Mouse (Mus musculus) brain, embryonic 18.5 days (tissue): ENCODE measurements at regions not wholly inside any gene's neighbourhood (a gene's known extent, or its start where the extent isn't known, plus 50 kb on each side); places are given as distances from the start of the nearest gene placed in this dataset.
"Not testable (repeated sequence)": the region's sequence is repeated elsewhere in the genome, so short reads cannot be mapped to it uniquely, and the experiment has no call there.

Source experiments
- DNase-seq: peaks from one replicate; pipeline ENCODE4 v3.0.0-alpha.2; 2012; ENCODE audit warnings: low read depth, low spot score

DNA sequence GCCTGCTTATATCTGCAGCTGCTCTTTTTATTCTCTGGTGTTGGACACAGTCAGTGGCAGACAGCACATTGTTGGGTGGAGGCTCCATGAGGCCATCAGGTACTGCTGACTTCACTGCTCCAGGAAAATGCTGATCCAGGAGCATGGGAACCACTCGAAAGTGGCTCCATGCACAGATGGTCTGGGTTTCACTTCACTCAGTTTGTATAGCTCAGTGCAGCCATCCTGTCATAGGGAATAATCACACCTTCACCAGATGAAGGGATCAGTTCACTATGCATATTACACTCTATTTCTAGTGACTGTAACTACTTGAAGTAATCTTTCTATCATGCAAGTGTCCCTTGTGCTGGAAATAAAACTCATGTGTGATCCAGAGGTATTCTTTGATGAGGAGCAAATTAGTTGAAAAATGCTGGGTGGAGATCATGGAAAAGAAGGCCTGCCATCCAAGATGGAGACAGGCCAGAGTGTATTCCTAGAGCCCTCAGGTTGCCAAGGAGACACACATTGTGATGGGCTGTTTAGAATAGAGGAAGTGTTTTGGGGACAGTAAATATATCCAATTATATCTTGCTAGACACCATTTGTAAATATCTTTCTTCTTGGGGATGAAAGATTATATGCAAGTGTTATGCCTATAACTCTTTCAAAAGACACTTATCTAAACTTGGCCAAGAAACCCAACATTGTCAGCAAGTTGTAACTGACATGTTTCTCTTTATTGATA lies 103.7 kb upstream of the Arhgap42 start:
- DNase-seq, result no peak

- DNase-seq, result no peak
Measured at GRCm38 (mm10) chr9:9318624-9319023, 79.7 kb upstream of the Arhgap42 start.

- DNase-seq, result no peak
Measured at GRCm38 (mm10) chr9:9316021-9316420, 77.1 kb upstream of the Arhgap42 start.

DNA sequence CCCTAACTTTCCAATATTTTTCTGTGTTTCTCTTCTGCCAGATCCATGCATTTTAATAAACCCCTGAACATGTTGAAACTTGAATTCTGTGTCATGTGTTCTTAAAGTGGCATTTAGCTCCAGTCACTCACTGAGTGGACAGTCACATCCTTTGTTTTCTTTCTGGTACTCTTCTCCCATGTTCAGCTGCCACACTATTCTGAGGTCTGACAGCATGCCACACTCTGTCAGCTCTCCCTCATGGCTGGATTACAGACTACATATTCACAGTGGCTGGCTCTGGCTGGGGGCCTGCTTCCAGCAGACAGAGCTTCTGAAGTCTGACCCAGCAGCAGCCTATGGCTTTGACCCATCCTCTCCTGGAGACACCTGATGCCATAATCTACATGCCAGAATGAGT lies 73.4 kb upstream of the Arhgap42 start:
- no peak for DNase-seq

- no peak for DNase-seq
Measured at GRCm38 (mm10) chr9:9311627-9312265, 72.8 kb upstream of the Arhgap42 start.

DNA sequence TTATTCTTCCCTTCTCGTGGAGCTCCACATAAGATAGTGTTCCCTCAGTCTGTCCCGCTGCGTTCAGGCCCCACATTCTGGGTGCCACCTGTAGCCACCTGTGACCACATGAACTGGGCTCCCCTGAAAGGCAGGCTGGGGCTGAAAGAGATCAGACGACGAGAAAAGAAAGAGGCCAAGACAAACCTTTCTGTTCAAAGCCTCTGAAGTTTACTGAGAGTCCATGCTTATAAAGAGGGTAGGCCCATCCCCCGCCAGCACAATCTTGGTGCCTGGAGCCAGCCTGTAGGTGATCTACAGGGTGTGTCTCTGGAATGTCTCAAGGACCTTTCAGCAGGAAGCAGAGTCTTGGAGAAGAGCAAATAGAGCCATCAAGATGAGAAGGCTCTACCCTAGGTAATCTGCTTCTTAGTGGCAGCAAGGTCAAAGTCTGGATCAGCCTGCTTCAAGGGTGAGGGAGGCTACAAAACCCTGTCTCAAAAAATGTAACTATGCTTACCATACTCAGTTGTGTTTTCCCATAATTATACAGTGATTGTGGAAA lies 72.2 kb upstream of the Arhgap42 start:
- DNase-seq, result not testable (repeated sequence)

- DNase-seq, result no peak
Measured at GRCm38 (mm10) chr9:9290767-9291166, 51.9 kb upstream of the Arhgap42 start.

DNA sequence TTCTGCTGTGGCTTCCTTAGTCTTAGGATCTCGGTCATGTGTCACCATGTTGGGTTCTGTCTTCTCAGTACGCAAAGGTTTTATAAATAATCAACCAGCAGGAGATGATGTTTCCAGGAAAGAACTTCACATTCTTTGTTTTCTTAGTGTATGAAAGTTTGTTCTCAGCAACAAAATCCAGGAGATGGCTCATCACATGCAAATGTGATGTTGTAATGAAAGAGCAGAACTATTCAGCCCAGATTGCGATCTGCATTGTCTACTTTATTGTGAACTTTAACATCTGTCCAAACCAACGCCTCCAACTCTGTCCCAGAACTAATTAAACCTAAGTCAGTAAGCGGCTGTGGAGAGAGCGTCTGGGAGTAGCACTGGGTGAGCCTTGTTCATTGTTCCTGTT lies 50.7 kb upstream of the Arhgap42 start:
- DNase-seq, result no peak
